Mouse (Mus musculus): Measurements from ENCODE around the gene Txnl4b. TPM values are rescaled to one million over a fixed set of nuclear protein-coding genes. Genes with fewer than 3 reads are reported as not detected.

Gene Txnl4b
- polyA plus RNA-seq, 1 experiment, result 12.1 TPM

GRCm38 (mm10) chr8:109615569-109615968, 49.9 kb downstream of the Txnl4b start:
- Histone ChIP-seq H3K4me1 (ENCODE audit: control insufficient read depth, insufficient read depth, low read length) (no peaks in the 10 kb centered on the region), H3K4me3 (ENCODE audit: insufficient read depth, low read length) (no peak overlapping the region), H3K27ac (ENCODE audit: insufficient read depth, low read length) (no peak overlapping the region)
- no peak for TF ChIP-seq CTCF (IDR thresholded peaks at IDR 0.05; ENCODE audit: extremely low read depth, insufficient read depth, low read length)
- no peak for TF ChIP-seq POLR2A (IDR thresholded peaks at IDR 0.05; ENCODE audit: extremely low read depth, insufficient read depth, low read length)

Other genes starting within 250 kb of the Txnl4b start
- 0.13 and 0.26 TPM in 2 replicates for gene Pmfbp1, start 71.9 kb upstream of the Txnl4b start, polyA plus RNA-seq (2012; rRNA removed)
- 17.4 TPM in 2 replicates for gene Dhx38, start within 50 bp of the Txnl4b start, polyA plus RNA-seq (2012; rRNA removed)
- 0.23 and 0.31 TPM in 2 replicates for gene Hp, start 13.3 kb downstream of the Txnl4b start, polyA plus RNA-seq (2012; rRNA removed)
- gene Dhodh, start 42.8 kb downstream of the Txnl4b start, polyA plus RNA-seq (2012; rRNA removed), result 25.2 and 27.7 TPM in 2 replicates
- 0.79 TPM in 2 replicates for gene Pkd1l3, start 48.6 kb downstream of the Txnl4b start, polyA plus RNA-seq (2012; rRNA removed)
- 88.1 and 88.9 TPM in 2 replicates for gene Ist1, start 127.4 kb downstream of the Txnl4b start, polyA plus RNA-seq (2012; rRNA removed)
- gene Zfp821, start 139.7 kb downstream of the Txnl4b start, polyA plus RNA-seq (2012; rRNA removed), result 47.6 and 56.1 TPM in 2 replicates
- gene Atxn1l, start 171.8 kb downstream of the Txnl4b start, polyA plus RNA-seq (2012; rRNA removed), result 14.2 and 14.4 TPM in 2 replicates
- 68.4 and 68.9 TPM in 2 replicates for gene Ap1g1, start 212.7 kb downstream of the Txnl4b start, polyA plus RNA-seq (2012; rRNA removed)